Mouse (Mus musculus) heart, adult 2 months (tissue): Measurements from ENCODE around the gene Wasf1. TPM values are rescaled to one million over a fixed set of nuclear protein-coding genes. Genes with fewer than 3 reads are reported as not detected.

ENCODE experiments used
- DNase-seq, 2 experiments: peaks; one replicate each; pipeline ENCODE4 v3.0.0; 2021
- H3K27ac ChIP-seq: fragments of 200-600 bp; 2 replicates; pipeline ENCODE4 v1.8.1; 2022
- H3K27me3 ChIP-seq: fragments of 200-500 bp; 2 replicates; pipeline ENCODE4 v1.6.1; 2012; ENCODE audit warnings: mild to moderate bottlenecking, low read length, inconsistent platforms, mixed read lengths; ENCODE audit not compliant: control insufficient read depth, insufficient read depth
- H3K36me3 ChIP-seq: fragments of 200-500 bp; 2 replicates; pipeline ENCODE4 v1.6.1; 2012; ENCODE audit warnings: low read length, inconsistent platforms; ENCODE audit not compliant: control insufficient read depth, insufficient read depth
- H3K4me1 ChIP-seq: fragments of 200-500 bp; 2 replicates; pipeline ENCODE4 v1.6.1; 2011; ENCODE audit warnings: low read length; ENCODE audit not compliant: control insufficient read depth, insufficient read depth
- H3K4me3 ChIP-seq: fragments of 200-600 bp; 2 replicates; pipeline ENCODE4 v1.8.1; 2022
- H3K79me2 ChIP-seq: fragments of 200-500 bp; replicated peaks from 2 replicates; pipeline ENCODE4 v1.6.1; 2012; ENCODE audit warnings: mild to moderate bottlenecking, inconsistent platforms, low read length, moderate library complexity, mixed read lengths; ENCODE audit not compliant: control insufficient read depth, insufficient read depth
- H3K9ac ChIP-seq: fragments of 200-500 bp; 2 replicates; pipeline ENCODE4 v1.6.1; 2012; ENCODE audit warnings: low read depth, mild to moderate bottlenecking, control low read depth, inconsistent platforms, low read length, mixed read lengths
- CTCF ChIP-seq: fragments of 200-600 bp; IDR thresholded peaks from 2 replicates; pipeline ENCODE4 v1.8.1; 2022; ENCODE audit warnings: antibody characterized with exemption, mild to moderate bottlenecking, moderate library complexity
- EP300 ChIP-seq: fragments of 200-500 bp; IDR thresholded peaks from 2 replicates; pipeline ENCODE4 v1.6.1; 2011; ENCODE audit warnings: low read depth, low read length, control low read depth; ENCODE audit not compliant: insufficient read depth
- POLR2A ChIP-seq: fragments of 200-500 bp; IDR thresholded peaks from 2 replicates; pipeline ENCODE4 v1.6.1; 2011; ENCODE audit warnings: mild to moderate bottlenecking, low read depth, low read length, control low read depth; ENCODE audit not compliant: insufficient read depth
- WGBS: fragments of 180-500 bp; shearing (Covaris S2); methylation state at CpG from one replicate; pipeline ENCODE4 v1.1.7; 2018; 5-methylcytosine and 5-hydroxymethylcytosine counted together
- intact Hi-C: fragments of 180-260 bp; cut with DNase I; formaldehyde crosslinking; loops from one replicate; pipeline ENCODE4 v1.15.1; 2025
- polyA plus RNA-seq: library from polyadenylated mRNA; depleted of rRNA; stranded (reverse); fragments of >200 nt; gene quantifications from 2 replicates; pipeline ENCODE4 v1.2.3, GENCODE M21; 2012
- total RNA-seq, 2 experiments: library from RNA; stranded (reverse); gene quantifications; 2 replicates each; pipeline ENCODE4 v1.2.3; 2021

Wasf1 gene
- total and polyA plus RNA-seq, 3 experiments, result 0.43 to 0.63 (median 0.53) TPM

DNA sequence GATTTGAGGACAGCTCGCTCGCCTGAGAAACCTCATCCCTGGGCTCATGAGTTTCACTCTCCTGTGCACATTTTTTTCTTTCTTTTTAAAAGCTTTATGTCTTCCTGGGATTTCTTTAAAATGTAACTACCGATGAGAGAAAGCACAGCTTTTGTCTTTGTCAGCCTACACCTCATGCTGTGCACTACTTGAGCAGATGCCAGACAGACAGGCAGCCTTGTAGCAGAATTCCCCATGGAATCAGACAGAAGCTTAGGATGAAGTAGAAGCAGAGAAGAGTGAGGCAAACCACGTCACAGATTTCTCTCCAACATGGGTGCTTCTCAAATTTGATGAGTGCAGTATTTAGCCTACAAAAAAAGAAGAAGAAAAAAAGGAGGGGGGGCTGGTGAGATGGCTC is 81.3 kb downstream of the Wasf1 start:
- WGBS, result 72% methylated on average over 4 of the region's 4 CpGs

GRCm38 (mm10) chr10:40968551-40968950 is 85.3 kb downstream of the Wasf1 start:
- no peak overlapping the region for H3K4me3 ChIP-seq
- no peaks in the 10 kb centered on the region for H3K79me2 ChIP-seq
- H3K36me3 ChIP-seq, result no peaks in the 10 kb centered on the region
- no peaks in the 10 kb centered on the region for H3K27me3 ChIP-seq
- no peak overlapping the region for H3K27ac ChIP-seq
- 64% methylated on average over 8 of the region's 8 CpGs for WGBS
- H3K4me1 ChIP-seq, result no peaks in the 10 kb centered on the region
- DNase-seq, result no peak
- H3K9ac ChIP-seq, result no peak overlapping the region
- intact Hi-C loops, result no loop called here
- no peak for TF ChIP-seq CTCF
- no peak for TF ChIP-seq POLR2A
- TF ChIP-seq EP300, result no peak

More for the DNA sequence above, 81.3 kb downstream of the Wasf1 start:
- no peaks in the 10 kb centered on the region for H3K4me1 ChIP-seq
- intact Hi-C loops, result no loop called here
- H3K27me3 ChIP-seq, result no peaks in the 10 kb centered on the region
- no peaks in the 10 kb centered on the region for H3K36me3 ChIP-seq
- H3K79me2 ChIP-seq, result no peaks in the 10 kb centered on the region
- DNase-seq, result no peak
- no peak overlapping the region for H3K27ac ChIP-seq
- H3K9ac ChIP-seq, result no peak overlapping the region
- no peak for TF ChIP-seq CTCF
- H3K4me3 ChIP-seq, result no peak overlapping the region

GRCm38 (mm10) chr10:40969372-40970033 is 86.2 kb downstream of the Wasf1 start:
- Histone ChIP-seq H3K27ac (no peak overlapping the region), H3K4me3 (no peak overlapping the region), H3K36me3 (no peaks in the 10 kb centered on the region), H3K4me1 (no peaks in the 10 kb centered on the region), H3K9ac (no peak overlapping the region), H3K27me3 (no peaks in the 10 kb centered on the region), H3K79me2 (no peaks in the 10 kb centered on the region)
- intact Hi-C loops, result no loop called here
- no peak for TF ChIP-seq POLR2A
- no peak for TF ChIP-seq CTCF
- no peak for TF ChIP-seq EP300
- WGBS, result 10% methylated on average over 16 of the region's 16 CpGs
- DNase-seq, result no peak

- no peak for DNase-seq
- Histone ChIP-seq H3K79me2 (no peaks in the 10 kb centered on the region), H3K4me1 (no peaks in the 10 kb centered on the region), H3K4me3 (no peak overlapping the region), H3K9ac (no peak overlapping the region), H3K27me3 (no peaks in the 10 kb centered on the region), H3K27ac (no peak overlapping the region), H3K36me3 (no peaks in the 10 kb centered on the region)
- TF ChIP-seq CTCF, result peak; percentile 35
- TF ChIP-seq POLR2A, result no peak
- no peak for TF ChIP-seq EP300
- intact Hi-C loops, result no loop called here
- WGBS, result 71% methylated on average over 12 of the region's 12 CpGs
Observed at GRCm38 (mm10) chr10:40970601-40971245, 87.4 kb downstream of the Wasf1 start.

- no peak overlapping the region for H3K27ac ChIP-seq
- no peak overlapping the region for H3K4me3 ChIP-seq
- H3K27me3 ChIP-seq, result no peaks in the 10 kb centered on the region
- 76% methylated on average over 5 of the region's 5 CpGs for WGBS
- no peak for TF ChIP-seq POLR2A
- TF ChIP-seq EP300, result no peak
- TF ChIP-seq CTCF, result no peak
- H3K79me2 ChIP-seq, result no peaks in the 10 kb centered on the region
- intact Hi-C loops, result no loop called here
- H3K9ac ChIP-seq, result no peak overlapping the region
- no peak for DNase-seq
- H3K36me3 ChIP-seq, result no peaks in the 10 kb centered on the region
- H3K4me1 ChIP-seq, result no peaks in the 10 kb centered on the region
Observed at GRCm38 (mm10) chr10:40971256-40971655, 88.0 kb downstream of the Wasf1 start.

GRCm38 (mm10) chr10:40983761-40984160 is 100.5 kb downstream of the Wasf1 start:
- no peaks in the 10 kb centered on the region for H3K27me3 ChIP-seq
- TF ChIP-seq CTCF (no peak), POLR2A (no peak), EP300 (no peak)

More at GRCm38 (mm10) chr10:40983761-40984160, 100.5 kb downstream of the Wasf1 start:
- Histone ChIP-seq H3K36me3 (no peaks in the 10 kb centered on the region), H3K79me2 (no peaks in the 10 kb centered on the region), H3K9ac (no peak overlapping the region), H3K27ac (no peak overlapping the region), H3K4me1 (no peaks in the 10 kb centered on the region), H3K4me3 (no peak overlapping the region)
- intact Hi-C loops, result no loop called here
- no peak for DNase-seq
